Mouse (Mus musculus): ENCODE measurements around the gene Pitpnb. TPM values are rescaled to one million over a fixed set of nuclear protein-coding genes. Genes with fewer than 3 reads are reported as not detected.

Gene Pitpnb
- polyA plus RNA-seq, 1 experiment, result 98.2 TPM

- Histone ChIP-seq H3K27ac (ENCODE audit: insufficient read depth, low read length) (no peak overlapping the region), H3K4me1 (ENCODE audit: control insufficient read depth, insufficient read depth, low read length) (peaks cover 6% of the 10 kb centered on the region), H3K4me3 (ENCODE audit: insufficient read depth, low read length) (no peak overlapping the region)
- TF ChIP-seq POLR2A (IDR thresholded peaks at IDR 0.05; ENCODE audit: low read depth, low read length) (no peak), CTCF (IDR thresholded peaks at IDR 0.05; ENCODE audit: borderline replicate concordance, insufficient read depth, low read length) (no peak)
Observed at GRCm38 (mm10) chr5:111335939-111336691, 5.6 kb downstream of the Pitpnb start.

- Histone ChIP-seq H3K4me3 (ENCODE audit: insufficient read depth, low read length) (no peak overlapping the region), H3K4me1 (ENCODE audit: control insufficient read depth, insufficient read depth, low read length) (no peaks in the 10 kb centered on the region), H3K27ac (ENCODE audit: insufficient read depth, low read length) (no peak overlapping the region)
- no peak for TF ChIP-seq POLR2A (IDR thresholded peaks at IDR 0.05; ENCODE audit: low read depth, low read length)
- TF ChIP-seq CTCF (IDR thresholded peaks at IDR 0.05; ENCODE audit: borderline replicate concordance, insufficient read depth, low read length), result no peak
Observed at GRCm38 (mm10) chr5:111341609-111342008, 11.0 kb downstream of the Pitpnb start.

- Histone ChIP-seq H3K4me3 (ENCODE audit: insufficient read depth, low read length) (no peak overlapping the region), H3K27ac (ENCODE audit: insufficient read depth, low read length) (no peak overlapping the region), H3K4me1 (ENCODE audit: control insufficient read depth, insufficient read depth, low read length) (no peaks in the 10 kb centered on the region)
- TF ChIP-seq CTCF (IDR thresholded peaks at IDR 0.05; ENCODE audit: borderline replicate concordance, insufficient read depth, low read length) (no peak), POLR2A (IDR thresholded peaks at IDR 0.05; ENCODE audit: low read depth, low read length) (no peak)
Observed at GRCm38 (mm10) chr5:111344721-111345400, 14.3 kb downstream of the Pitpnb start.

- TF ChIP-seq CTCF (IDR thresholded peaks at IDR 0.05; ENCODE audit: borderline replicate concordance, insufficient read depth, low read length) (no peak), POLR2A (IDR thresholded peaks at IDR 0.05; ENCODE audit: low read depth, low read length) (no peak)
- no peaks in the 10 kb centered on the region for H3K4me1 ChIP-seq (ENCODE audit: control insufficient read depth, insufficient read depth, low read length)
- H3K4me3 ChIP-seq (ENCODE audit: insufficient read depth, low read length), result no peak overlapping the region
- H3K27ac ChIP-seq (ENCODE audit: insufficient read depth, low read length), result no peak overlapping the region
Observed at GRCm38 (mm10) chr5:111356811-111357617, 26.5 kb downstream of the Pitpnb start.

GRCm38 (mm10) chr5:111360546-111360945 is 30.0 kb downstream of the Pitpnb start:
- no peak for TF ChIP-seq POLR2A (IDR thresholded peaks at IDR 0.05; ENCODE audit: low read depth, low read length)
- no peak for TF ChIP-seq CTCF (IDR thresholded peaks at IDR 0.05; ENCODE audit: borderline replicate concordance, insufficient read depth, low read length)
- Histone ChIP-seq H3K4me1 (ENCODE audit: control insufficient read depth, insufficient read depth, low read length) (no peaks in the 10 kb centered on the region), H3K4me3 (ENCODE audit: insufficient read depth, low read length) (no peak overlapping the region), H3K27ac (ENCODE audit: insufficient read depth, low read length) (no peak overlapping the region)

- TF ChIP-seq POLR2A (IDR thresholded peaks at IDR 0.05; ENCODE audit: low read depth, low read length) (no peak), CTCF (IDR thresholded peaks at IDR 0.05; ENCODE audit: borderline replicate concordance, insufficient read depth, low read length) (no peak)
- no peaks in the 10 kb centered on the region for H3K4me1 ChIP-seq (ENCODE audit: control insufficient read depth, insufficient read depth, low read length)
- H3K4me3 ChIP-seq (ENCODE audit: insufficient read depth, low read length), result no peak overlapping the region
- no peak overlapping the region for H3K27ac ChIP-seq (ENCODE audit: insufficient read depth, low read length)
Observed at GRCm38 (mm10) chr5:111361058-111361457, 30.5 kb downstream of the Pitpnb start.

- no peak overlapping the region for H3K27ac ChIP-seq (ENCODE audit: insufficient read depth, low read length)
- no peaks in the 10 kb centered on the region for H3K4me1 ChIP-seq (ENCODE audit: control insufficient read depth, insufficient read depth, low read length)
- TF ChIP-seq CTCF (IDR thresholded peaks at IDR 0.05; ENCODE audit: borderline replicate concordance, insufficient read depth, low read length) (no peak), POLR2A (IDR thresholded peaks at IDR 0.05; ENCODE audit: low read depth, low read length) (no peak)
- H3K4me3 ChIP-seq (ENCODE audit: insufficient read depth, low read length), result no peak overlapping the region
Observed at GRCm38 (mm10) chr5:111361846-111362245, 31.3 kb downstream of the Pitpnb start.

- H3K27ac ChIP-seq (ENCODE audit: insufficient read depth, low read length), result no peak overlapping the region
Observed at GRCm38 (mm10) chr5:111363446-111364062, 33.0 kb downstream of the Pitpnb start.

GRCm38 (mm10) chr5:111364533-111364932 is 34.0 kb downstream of the Pitpnb start:
- Histone ChIP-seq H3K4me1 (ENCODE audit: control insufficient read depth, insufficient read depth, low read length) (no peaks in the 10 kb centered on the region), H3K4me3 (ENCODE audit: insufficient read depth, low read length) (no peak overlapping the region), H3K27ac (ENCODE audit: insufficient read depth, low read length) (no peak overlapping the region)
- TF ChIP-seq CTCF (IDR thresholded peaks at IDR 0.05; ENCODE audit: borderline replicate concordance, insufficient read depth, low read length), result peak; percentile 16; the same call in 1 of the 2 replicates
- TF ChIP-seq POLR2A (IDR thresholded peaks at IDR 0.05; ENCODE audit: low read depth, low read length), result no peak

More at GRCm38 (mm10) chr5:111363446-111364062, 33.0 kb downstream of the Pitpnb start:
- Histone ChIP-seq H3K4me1 (ENCODE audit: control insufficient read depth, insufficient read depth, low read length) (no peaks in the 10 kb centered on the region), H3K4me3 (ENCODE audit: insufficient read depth, low read length) (no peak overlapping the region)
- no peak for TF ChIP-seq POLR2A (IDR thresholded peaks at IDR 0.05; ENCODE audit: low read depth, low read length)
